Mouse (Mus musculus): ENCODE measurements at regions not wholly inside any gene's neighbourhood (a gene's known extent, or its start where the extent isn't known, plus 50 kb on each side); places are given as distances from the start of the nearest gene placed in this dataset.

GRCm38 (mm10) chr2:19049877-19050731 is 52.0 kb downstream of the 4930426L09Rik start:
- Histone ChIP-seq H3K36me3 (no peaks in the 10 kb centered on the region), H3K9me3 (replicated peaks) (no peaks in the 10 kb centered on the region), H3K27me3 (replicated peaks) (no peaks in the 10 kb centered on the region), H3K4me3 (no peak overlapping the region), H3K9ac (no peak overlapping the region), H3K27ac (ENCODE audit: poor library complexity, severe bottlenecking) (no peak overlapping the region), H3K4me2 (no peak overlapping the region), H3K4me1 (replicated peaks) (no peaks in the 10 kb centered on the region)
- 68% methylated on average over 18 of the region's 18 CpGs for WGBS
- no peak for ATAC-seq (ENCODE audit: insufficient number of reproducible peaks, low FRiP score)

- Histone ChIP-seq H3K4me1 (replicated peaks) (no peaks in the 10 kb centered on the region), H3K36me3 (no peaks in the 10 kb centered on the region), H3K4me3 (no peak overlapping the region), H3K9me3 (replicated peaks) (no peaks in the 10 kb centered on the region), H3K4me2 (no peak overlapping the region), H3K27me3 (replicated peaks) (no peaks in the 10 kb centered on the region), H3K27ac (ENCODE audit: poor library complexity, severe bottlenecking) (no peak overlapping the region), H3K9ac (no peak overlapping the region)
- no peak for ATAC-seq (ENCODE audit: insufficient number of reproducible peaks, low FRiP score)
- WGBS = 72% methylated on average over 2 of the region's 2 CpGs
Measured at GRCm38 (mm10) chr2:19055500-19055899, 57.4 kb downstream of the 4930426L09Rik start.

- ATAC-seq (ENCODE audit: insufficient number of reproducible peaks, low FRiP score) = no peak
- Histone ChIP-seq H3K27me3 (replicated peaks) (no peaks in the 10 kb centered on the region), H3K27ac (ENCODE audit: poor library complexity, severe bottlenecking) (no peak overlapping the region), H3K4me2 (no peak overlapping the region), H3K4me1 (replicated peaks) (no peaks in the 10 kb centered on the region), H3K4me3 (no peak overlapping the region), H3K9ac (no peak overlapping the region), H3K36me3 (no peaks in the 10 kb centered on the region), H3K9me3 (replicated peaks) (no peaks in the 10 kb centered on the region)
- 66% methylated on average over 5 of the region's 5 CpGs for WGBS
Measured at GRCm38 (mm10) chr2:19057859-19058258, 59.7 kb downstream of the 4930426L09Rik start.

- no peaks in the 10 kb centered on the region for H3K36me3 ChIP-seq
- ATAC-seq (ENCODE audit: insufficient number of reproducible peaks, low FRiP score) = no peak
- no peak overlapping the region for H3K4me3 ChIP-seq
- H3K27ac ChIP-seq (ENCODE audit: poor library complexity, severe bottlenecking) = no peak overlapping the region
- H3K9me3 ChIP-seq (replicated peaks) = no peaks in the 10 kb centered on the region
- no peaks in the 10 kb centered on the region for H3K4me1 ChIP-seq (replicated peaks)
- no peaks in the 10 kb centered on the region for H3K27me3 ChIP-seq (replicated peaks)
- H3K9ac ChIP-seq = no peak overlapping the region
- WGBS = 76% methylated on average over 3 of the region's 3 CpGs
- no peak overlapping the region for H3K4me2 ChIP-seq
Measured at GRCm38 (mm10) chr2:19058765-19059164, 60.6 kb downstream of the 4930426L09Rik start.

GRCm38 (mm10) chr2:19059246-19059645 is 61.1 kb downstream of the 4930426L09Rik start:
- no peak overlapping the region for H3K4me3 ChIP-seq
- no peak overlapping the region for H3K4me2 ChIP-seq
- no peaks in the 10 kb centered on the region for H3K36me3 ChIP-seq
- no peak for ATAC-seq (ENCODE audit: insufficient number of reproducible peaks, low FRiP score)
- no peak overlapping the region for H3K27ac ChIP-seq (ENCODE audit: poor library complexity, severe bottlenecking)
- 55% methylated on average over 5 of the region's 5 CpGs for WGBS
- H3K4me1 ChIP-seq (replicated peaks) = no peaks in the 10 kb centered on the region
- no peaks in the 10 kb centered on the region for H3K9me3 ChIP-seq (replicated peaks)
- no peaks in the 10 kb centered on the region for H3K27me3 ChIP-seq (replicated peaks)
- H3K9ac ChIP-seq = no peak overlapping the region

- Histone ChIP-seq H3K4me1 (replicated peaks) (no peaks in the 10 kb centered on the region), H3K27me3 (replicated peaks) (no peaks in the 10 kb centered on the region), H3K9me3 (replicated peaks) (no peaks in the 10 kb centered on the region), H3K4me2 (no peak overlapping the region), H3K9ac (no peak overlapping the region), H3K4me3 (no peak overlapping the region), H3K36me3 (no peaks in the 10 kb centered on the region), H3K27ac (ENCODE audit: poor library complexity, severe bottlenecking) (no peak overlapping the region)
- no peak for ATAC-seq (ENCODE audit: insufficient number of reproducible peaks, low FRiP score)
- WGBS = 84% methylated on average over 9 of the region's 9 CpGs
Measured at GRCm38 (mm10) chr2:19060218-19060915, 62.2 kb downstream of the 4930426L09Rik start.

- Histone ChIP-seq H3K9me3 (replicated peaks) (no peaks in the 10 kb centered on the region), H3K9ac (no peak overlapping the region), H3K4me1 (replicated peaks) (no peaks in the 10 kb centered on the region), H3K27me3 (replicated peaks) (no peaks in the 10 kb centered on the region), H3K4me3 (no peak overlapping the region), H3K4me2 (no peak overlapping the region), H3K27ac (ENCODE audit: poor library complexity, severe bottlenecking) (no peak overlapping the region), H3K36me3 (no peaks in the 10 kb centered on the region)
- WGBS = 50% methylated on average over 9 of the region's 9 CpGs
- no peak for ATAC-seq (ENCODE audit: insufficient number of reproducible peaks, low FRiP score)
Measured at GRCm38 (mm10) chr2:19064560-19065362, 66.6 kb downstream of the 4930426L09Rik start.

- no peaks in the 10 kb centered on the region for H3K36me3 ChIP-seq
- no peak overlapping the region for H3K27ac ChIP-seq (ENCODE audit: poor library complexity, severe bottlenecking)
- no peaks in the 10 kb centered on the region for H3K27me3 ChIP-seq (replicated peaks)
- no peak overlapping the region for H3K4me3 ChIP-seq
- H3K4me1 ChIP-seq (replicated peaks) = no peaks in the 10 kb centered on the region
- H3K9ac ChIP-seq = no peak overlapping the region
- 91% methylated on average over 1 of the region's 1 CpGs for WGBS
- ATAC-seq (ENCODE audit: insufficient number of reproducible peaks, low FRiP score) = no peak
- no peak overlapping the region for H3K4me2 ChIP-seq
- H3K9me3 ChIP-seq (replicated peaks) = no peaks in the 10 kb centered on the region
Measured at GRCm38 (mm10) chr2:19065511-19065910, 67.4 kb downstream of the 4930426L09Rik start.

GRCm38 (mm10) chr2:19068161-19068560 is 70.0 kb downstream of the 4930426L09Rik start:
- Histone ChIP-seq H3K9me3 (replicated peaks) (no peaks in the 10 kb centered on the region), H3K4me2 (no peak overlapping the region), H3K4me1 (replicated peaks) (no peaks in the 10 kb centered on the region), H3K4me3 (no peak overlapping the region), H3K36me3 (no peaks in the 10 kb centered on the region), H3K27me3 (replicated peaks) (no peaks in the 10 kb centered on the region), H3K9ac (no peak overlapping the region), H3K27ac (ENCODE audit: poor library complexity, severe bottlenecking) (no peak overlapping the region)
- 87% methylated on average over 1 of the region's 1 CpGs for WGBS
- no peak for ATAC-seq (ENCODE audit: insufficient number of reproducible peaks, low FRiP score)

GRCm38 (mm10) chr2:19083816-19084215 is 85.7 kb downstream of the 4930426L09Rik start:
- Histone ChIP-seq H3K4me2 (no peak overlapping the region), H3K27me3 (replicated peaks) (no peaks in the 10 kb centered on the region), H3K36me3 (no peaks in the 10 kb centered on the region), H3K4me1 (replicated peaks) (no peaks in the 10 kb centered on the region), H3K9ac (no peak overlapping the region), H3K4me3 (no peak overlapping the region), H3K9me3 (replicated peaks) (0 out of 2 replicates have a peak, but pooled peaks cover 3% of the 10 kb centered on the region), H3K27ac (ENCODE audit: poor library complexity, severe bottlenecking) (no peak overlapping the region)
- 66% methylated on average over 3 of the region's 3 CpGs for WGBS
- no peak for ATAC-seq (ENCODE audit: insufficient number of reproducible peaks, low FRiP score)

- 50% methylated on average over 4 of the region's 4 CpGs for WGBS
- 0 out of 2 replicates have a peak, but pooled peaks cover 5% of the 10 kb centered on the region for H3K9me3 ChIP-seq (replicated peaks)
- no peak overlapping the region for H3K9ac ChIP-seq
- no peaks in the 10 kb centered on the region for H3K4me1 ChIP-seq (replicated peaks)
- H3K27ac ChIP-seq (ENCODE audit: poor library complexity, severe bottlenecking) = no peak overlapping the region
- no peaks in the 10 kb centered on the region for H3K27me3 ChIP-seq (replicated peaks)
- ATAC-seq (ENCODE audit: insufficient number of reproducible peaks, low FRiP score) = no peak
- H3K4me3 ChIP-seq = no peak overlapping the region
- no peaks in the 10 kb centered on the region for H3K36me3 ChIP-seq
- no peak overlapping the region for H3K4me2 ChIP-seq
Measured at GRCm38 (mm10) chr2:19085105-19085504, 87.0 kb downstream of the 4930426L09Rik start.
